Mouse (Mus musculus): ENCODE data around the gene Hsbp1.
"Not testable (repeated sequence)": the region's sequence is repeated elsewhere in the genome, so short reads cannot be mapped to it uniquely, and the experiment has no call there.

Hsbp1 gene

GRCm38 (mm10) chr8:119344190-119344856 lies at the start of gene Hsbp1:
TSS of gene Hsbp1 (plus strand) at chr8:119344488.
- peak; percentile 85 for DNase-seq (ENCODE audit: low read depth, low spot score)

- no peak for DNase-seq (ENCODE audit: low read depth, low spot score)
Observed at GRCm38 (mm10) chr8:119295477-119295876, 48.8 kb upstream of the Hsbp1 start.

GRCm38 (mm10) chr8:119297752-119298151 lies 46.5 kb upstream of the Hsbp1 start:
- not testable (repeated sequence) for DNase-seq (ENCODE audit: low read depth, low spot score)

DNA sequence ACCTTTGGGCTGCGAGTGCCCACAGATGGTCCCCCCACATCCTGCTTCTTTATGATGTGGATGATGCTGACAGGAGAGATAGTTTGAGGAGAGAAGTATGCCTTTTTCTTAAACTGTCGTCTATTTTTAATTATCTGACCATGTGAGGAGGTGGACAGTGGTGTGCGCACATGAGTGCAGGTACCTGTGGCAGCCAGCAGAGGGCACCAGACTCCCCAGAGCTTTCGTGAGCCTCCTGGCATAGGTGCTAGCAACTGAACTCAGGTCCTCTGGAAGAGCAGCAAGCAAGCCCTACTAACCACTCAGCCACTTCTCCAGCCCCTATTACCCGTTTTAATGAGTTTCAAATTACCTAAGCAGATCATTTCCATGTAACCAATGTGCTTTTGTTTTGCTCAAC lies 44.0 kb upstream of the Hsbp1 start:
- DNase-seq (ENCODE audit: low read depth, low spot score): no peak

- no peak for DNase-seq (ENCODE audit: low read depth, low spot score)
Observed at GRCm38 (mm10) chr8:119304196-119304595, 40.1 kb upstream of the Hsbp1 start.

DNA sequence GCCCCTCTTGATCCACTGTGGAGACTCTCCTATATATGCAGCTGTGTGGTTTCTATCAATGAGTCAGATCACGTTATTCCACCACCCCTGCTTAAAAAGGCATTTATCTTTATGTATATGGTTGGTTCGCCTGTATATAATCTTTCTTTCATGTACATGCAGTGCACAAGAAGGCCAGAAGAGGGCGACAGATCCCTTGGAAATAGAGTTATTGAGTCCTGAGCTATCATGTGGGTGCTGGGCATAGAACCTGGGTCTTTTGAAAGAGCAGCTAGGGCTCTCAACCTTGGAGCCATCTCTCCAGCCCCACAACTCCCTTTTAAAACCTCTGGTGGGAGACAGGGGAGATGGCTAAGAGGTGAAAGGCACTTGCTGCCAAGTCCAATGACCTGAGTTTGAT lies 32.9 kb upstream of the Hsbp1 start:
- DNase-seq (ENCODE audit: low read depth, low spot score): peak; percentile 17

GRCm38 (mm10) chr8:119323215-119323614 lies 21.1 kb upstream of the Hsbp1 start:
- no peak for DNase-seq (ENCODE audit: low read depth, low spot score)

DNA sequence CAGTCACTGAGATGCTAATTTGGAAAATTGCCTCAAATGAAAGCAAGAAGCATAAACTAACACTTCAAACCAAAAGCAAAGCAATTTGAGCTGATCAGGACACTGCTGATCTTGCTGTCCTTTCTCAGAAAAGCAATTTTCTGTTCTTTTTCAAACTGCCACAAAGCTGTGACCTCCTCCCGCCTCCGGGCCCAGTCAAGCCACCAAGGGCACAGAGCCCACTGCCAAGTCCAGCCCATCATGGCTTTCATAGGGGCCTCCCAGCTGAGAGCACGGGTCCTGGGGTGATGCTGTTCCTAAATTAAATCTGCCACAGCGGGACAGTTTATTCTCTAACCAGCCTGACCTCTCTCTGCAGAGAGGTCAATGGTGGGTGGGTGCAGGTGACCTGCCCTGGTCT lies 4.7 kb upstream of the Hsbp1 start:
- no peak for DNase-seq (ENCODE audit: low read depth, low spot score)

GRCm38 (mm10) chr8:119343606-119344005 lies 682 bp upstream of the Hsbp1 start:
- no peak for DNase-seq (ENCODE audit: low read depth, low spot score)

DNA sequence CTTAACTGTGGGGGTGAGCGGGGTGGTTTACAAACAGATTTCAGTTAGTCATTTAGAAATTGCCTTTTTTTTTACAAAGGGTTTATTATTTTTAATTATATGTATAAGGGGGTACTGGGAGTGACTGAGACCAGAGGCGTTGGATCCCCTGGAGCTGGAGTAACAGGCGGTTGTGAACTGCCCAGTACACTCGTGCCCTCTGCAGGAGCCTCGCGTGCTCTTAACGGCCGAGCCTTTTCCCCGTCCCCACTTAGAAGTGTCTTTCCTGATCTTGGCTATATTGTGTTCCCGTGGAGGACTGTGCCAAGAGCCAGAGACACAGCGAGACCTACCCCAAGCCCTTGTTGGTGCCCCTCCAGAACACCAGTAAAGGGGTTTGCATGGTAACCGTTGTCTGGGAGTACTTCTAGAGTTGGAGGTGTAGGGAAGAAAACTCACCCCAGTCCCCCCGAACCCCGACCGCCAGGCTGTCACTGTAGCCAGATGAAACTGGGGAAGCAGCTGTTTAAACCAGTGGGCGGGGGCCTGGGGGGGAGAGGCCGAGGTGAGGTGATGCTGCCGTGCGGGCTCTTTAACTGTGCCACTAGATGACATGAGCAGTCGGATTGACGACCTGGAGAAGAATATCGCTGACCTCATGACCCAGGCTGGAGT lies 868 bp downstream of the Hsbp1 start:
- no peak for DNase-seq (ENCODE audit: low read depth, low spot score)

DNA sequence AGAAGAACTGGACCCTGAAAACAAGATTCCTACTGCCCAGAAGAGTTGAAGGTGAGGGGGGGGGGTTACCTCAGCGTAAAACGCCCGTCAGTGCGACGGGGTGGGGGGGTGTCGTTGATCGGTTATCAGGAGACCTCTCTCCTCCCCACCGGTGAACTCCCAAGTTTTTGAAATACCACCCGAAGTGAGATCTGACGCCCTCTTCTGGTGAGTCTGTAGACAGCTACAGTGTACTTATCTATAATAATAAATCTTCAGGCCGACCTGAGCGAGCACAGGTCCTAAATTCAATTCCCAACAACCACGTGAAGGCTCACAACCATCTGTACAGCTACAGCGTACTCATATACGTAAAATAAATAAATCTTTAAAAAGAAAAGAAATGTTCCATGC lies 1.4 kb downstream of the Hsbp1 start:
- DNase-seq (ENCODE audit: low read depth, low spot score): no peak

DNA sequence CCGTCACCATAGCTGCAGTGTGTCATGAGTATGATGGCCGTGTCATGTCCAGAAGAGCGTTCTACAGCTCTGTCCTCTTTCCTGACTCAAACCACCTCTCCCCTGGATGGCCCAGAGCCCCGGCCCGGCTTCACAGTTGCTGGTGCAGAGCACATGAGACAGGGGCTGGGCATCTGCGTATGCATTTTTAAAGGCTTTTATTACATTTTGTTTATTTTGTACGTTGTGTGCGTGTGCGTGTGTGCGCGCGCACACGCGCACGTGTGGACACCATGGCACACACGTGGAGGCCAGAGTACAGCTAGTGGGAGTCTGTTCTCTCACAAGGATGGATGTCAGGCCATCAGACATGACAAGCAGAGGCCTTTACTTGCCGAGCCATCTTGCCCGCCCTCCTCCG lies 7.4 kb downstream of the Hsbp1 start:
- DNase-seq (ENCODE audit: low read depth, low spot score): no peak

- DNase-seq (ENCODE audit: low read depth, low spot score): no peak
Observed at GRCm38 (mm10) chr8:119352977-119353658, 8.8 kb downstream of the Hsbp1 start.

- DNase-seq (ENCODE audit: low read depth, low spot score): no peak
Observed at GRCm38 (mm10) chr8:119353659-119354023, 9.4 kb downstream of the Hsbp1 start.

DNA sequence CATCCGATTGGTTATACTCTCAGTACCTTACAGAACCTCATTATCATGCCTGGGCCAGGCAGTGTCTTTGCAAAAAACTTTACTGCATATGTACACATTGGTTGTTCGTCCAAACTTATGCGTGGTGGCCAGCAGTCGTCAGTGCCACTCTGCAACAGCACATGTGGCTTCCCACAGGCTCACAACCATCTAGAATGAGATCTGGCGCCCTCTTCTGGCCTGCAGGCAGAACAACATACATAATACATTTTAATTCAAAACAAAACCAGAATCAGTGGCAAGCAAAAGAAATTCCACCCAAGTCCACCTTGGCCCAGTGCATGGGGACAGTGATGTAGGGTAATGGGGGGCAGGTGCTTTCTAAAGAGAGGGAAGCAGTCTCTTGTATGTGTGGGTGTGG lies 12.3 kb downstream of the Hsbp1 start:
- DNase-seq (ENCODE audit: low read depth, low spot score): not testable (repeated sequence)

GRCm38 (mm10) chr8:119358175-119358574 lies 13.9 kb downstream of the Hsbp1 start:
- DNase-seq (ENCODE audit: low read depth, low spot score): no peak

- DNase-seq (ENCODE audit: low read depth, low spot score): no peak
Observed at GRCm38 (mm10) chr8:119358836-119359235, 14.5 kb downstream of the Hsbp1 start.

- no peak for DNase-seq (ENCODE audit: low read depth, low spot score)
Observed at GRCm38 (mm10) chr8:119360686-119361295, 16.5 kb downstream of the Hsbp1 start.

GRCm38 (mm10) chr8:119374716-119375115 lies 30.4 kb downstream of the Hsbp1 start:
- DNase-seq (ENCODE audit: low read depth, low spot score): not testable (repeated sequence)

GRCm38 (mm10) chr8:119378476-119378875 lies 34.2 kb downstream of the Hsbp1 start:
- DNase-seq (ENCODE audit: low read depth, low spot score): no peak

DNA sequence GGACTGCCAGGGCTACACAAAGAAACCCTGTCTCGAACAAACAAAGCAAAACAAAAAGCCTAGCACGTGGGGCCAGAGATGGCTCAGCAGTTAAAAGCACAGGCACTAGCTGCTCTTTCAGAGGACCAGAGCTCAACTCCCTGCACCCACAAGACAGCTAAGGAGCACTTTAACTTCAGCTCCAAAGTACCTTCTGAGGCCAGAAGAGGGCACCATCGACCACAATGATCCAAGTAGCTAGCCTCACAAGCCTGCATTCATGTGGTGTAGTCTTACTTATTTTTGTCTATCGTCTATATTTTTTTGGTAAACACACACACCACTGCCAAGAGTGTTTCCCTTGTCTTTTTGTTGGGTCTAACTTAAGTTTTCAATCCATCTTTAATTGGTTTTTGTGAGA lies 36.3 kb downstream of the Hsbp1 start:
- no peak for DNase-seq (ENCODE audit: low read depth, low spot score)

DNA sequence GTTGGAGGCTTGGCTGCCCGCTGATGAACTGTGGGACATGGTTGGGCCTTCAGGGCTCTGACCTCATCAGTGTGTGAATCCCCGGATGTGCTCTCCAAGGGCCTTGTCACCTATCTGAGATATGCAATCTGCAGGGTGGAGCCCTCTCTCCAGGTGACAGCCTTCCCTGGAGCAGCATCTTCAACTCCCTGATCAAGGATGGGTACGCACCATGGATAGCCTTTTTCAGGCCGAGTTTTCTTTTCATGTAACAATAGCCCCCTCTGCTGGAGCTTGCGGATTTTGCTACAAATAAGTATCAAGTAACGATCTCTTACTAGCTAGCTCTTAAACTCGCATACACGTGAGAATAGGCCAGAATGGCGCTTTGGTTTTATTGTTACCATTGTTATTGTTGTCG lies 40.2 kb downstream of the Hsbp1 start:
- no peak for DNase-seq (ENCODE audit: low read depth, low spot score)

- DNase-seq (ENCODE audit: low read depth, low spot score): no peak
Observed at GRCm38 (mm10) chr8:119385854-119386253, 41.6 kb downstream of the Hsbp1 start.

Data from c-Kit-negative CD71-positive TER-119-positive erythroid progenitor cells, embryonic 14.5 days (primary cell).